Mouse (Mus musculus) CH12F3 (cell line): ENCODE measurements around the gene D6Wsu163e.

Source experiments
- in situ Hi-C: fragments of 300-500 bp; cut with MboI; formaldehyde crosslinking; loops from 2 replicates; pipeline ENCODE4 v1.14.3; 2020; ENCODE audit warnings: low sequenced_read_pairs

The D6Wsu163e gene

GRCm38 (mm10) chr6:126939487-126940171, at the start of gene D6Wsu163e, which contains the start of gene Rad51ap1:
D6Wsu163e (plus strand) TSS chr6:126939962.
Rad51ap1 (minus strand) TSS chr6:126939587.
- in situ Hi-C loops: loop anchor here (10.0 kb wide), 3 partner anchors 115 to 185 kb away; no protein-coding TSS in a partner anchor

GRCm38 (mm10) chr6:126907378-126907777, 32.4 kb upstream of the D6Wsu163e start:
- in situ Hi-C loops: no loop called here

- in situ Hi-C loops: no loop called here
These were observed 31.9 kb upstream of the D6Wsu163e start for GRCm38 (mm10) chr6:126907876-126908275.

GRCm38 (mm10) chr6:126910727-126911126, 29.0 kb upstream of the D6Wsu163e start:
- in situ Hi-C loops: no loop called here

- in situ Hi-C loops: no loop called here
These were observed 24.8 kb upstream of the D6Wsu163e start for GRCm38 (mm10) chr6:126914928-126915327.

- in situ Hi-C loops: no loop called here
These were observed 18.5 kb upstream of the D6Wsu163e start, which contains the start of gene Dyrk4 for GRCm38 (mm10) chr6:126921111-126921881. Dyrk4 (minus strand) TSS chr6:126921839.

GRCm38 (mm10) chr6:126932896-126933295, 6.9 kb upstream of the D6Wsu163e start:
- in situ Hi-C loops: loop anchor here (10.0 kb wide), 2 partner anchors 108 to 138 kb away; no protein-coding TSS in a partner anchor

- in situ Hi-C loops: loop anchor here (10.0 kb wide), 2 partner anchors 113 to 143 kb away; no protein-coding TSS in a partner anchor
These were observed 1.7 kb upstream of the D6Wsu163e start for GRCm38 (mm10) chr6:126938047-126938446.

- in situ Hi-C loops: loop anchor here (10.0 kb wide), 2 partner anchors 114 to 144 kb away; no protein-coding TSS in a partner anchor
These were observed 792 bp upstream of the D6Wsu163e start for GRCm38 (mm10) chr6:126938853-126939486.

GRCm38 (mm10) chr6:126940451-126940850, 689 bp downstream of the D6Wsu163e start:
- in situ Hi-C loops: loop anchor here (10.0 kb wide), 1 partner anchor 184 kb away; no protein-coding TSS in a partner anchor

GRCm38 (mm10) chr6:126948336-126948735, 8.6 kb downstream of the D6Wsu163e start:
- in situ Hi-C loops: loop anchor here (10.0 kb wide), 1 partner anchor 176 kb away; no protein-coding TSS in a partner anchor

- in situ Hi-C loops: no loop called here
These were observed 16.0 kb downstream of the D6Wsu163e start for GRCm38 (mm10) chr6:126955734-126956133.

- in situ Hi-C loops: no loop called here
These were observed 21.7 kb downstream of the D6Wsu163e start for GRCm38 (mm10) chr6:126961371-126962018.

- in situ Hi-C loops: no loop called here
These were observed 22.9 kb downstream of the D6Wsu163e start for GRCm38 (mm10) chr6:126962709-126963108.

GRCm38 (mm10) chr6:126963426-126963825, 23.7 kb downstream of the D6Wsu163e start:
- in situ Hi-C loops: no loop called here

GRCm38 (mm10) chr6:126966241-126967026, 26.7 kb downstream of the D6Wsu163e start:
- in situ Hi-C loops: no loop called here

GRCm38 (mm10) chr6:126981539-126982234, 41.9 kb downstream of the D6Wsu163e start:
- in situ Hi-C loops: no loop called here

- in situ Hi-C loops: no loop called here
These were observed 53.9 kb downstream of the D6Wsu163e start for GRCm38 (mm10) chr6:126993676-126994075.

- in situ Hi-C loops: no loop called here
These were observed 55.7 kb downstream of the D6Wsu163e start for GRCm38 (mm10) chr6:126995494-126995893.
